Mouse (Mus musculus): Measurements from ENCODE around the gene Utp14b. TPM values are rescaled to one million over a fixed set of nuclear protein-coding genes. Genes with fewer than 3 reads are reported as not detected.

The Utp14b gene
- polyA plus RNA-seq, 1 experiment from 2014 or later: 0.97 TPM

DNA sequence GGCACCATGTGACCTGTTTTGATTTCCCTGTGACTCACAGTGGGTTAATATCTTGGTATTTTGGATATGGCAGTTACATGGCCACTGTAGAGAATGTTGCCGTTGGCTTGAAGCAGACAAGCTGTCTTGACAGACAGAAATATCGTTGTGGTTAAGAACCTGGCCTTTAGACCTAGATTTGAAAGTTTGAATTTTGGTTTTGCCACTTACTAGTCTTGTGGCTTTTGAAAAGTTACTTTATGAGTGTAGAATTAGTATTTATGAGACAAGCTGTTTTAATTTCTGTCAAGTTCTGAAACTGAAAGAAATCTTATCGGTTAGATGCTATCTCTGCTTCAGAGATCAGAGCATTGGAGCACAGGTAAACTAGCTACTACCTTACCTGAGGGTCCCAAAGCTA, 24.5 kb downstream of the Utp14b start:
- Histone ChIP-seq H3K4me2 (replicated peaks; ENCODE audit: low read depth, low read length) (no peak overlapping the region), H3K9ac (replicated peaks; ENCODE audit: low read depth) (no peak overlapping the region), H3K9me3 (ENCODE audit: low read length) (no peaks in the 10 kb centered on the region), H3K36me3 (ENCODE audit: insufficient read depth, low read length) (no peaks in the 10 kb centered on the region), H3K4me3 (ENCODE audit: low read depth, low read length) (no peak overlapping the region), H3K27me3 (replicated peaks; ENCODE audit: insufficient read depth, low read length) (no peaks in the 10 kb centered on the region), H3K4me1 (ENCODE audit: insufficient read depth, low read depth, low read length) (no peaks in the 10 kb centered on the region), H3K27ac (ENCODE audit: low read length) (no peak overlapping the region)
- 77% methylated on average over 3 of the region's 3 CpGs for WGBS
- TF ChIP-seq EP300 (IDR thresholded peaks at IDR 0.05) (no peak), CTCF (IDR thresholded peaks at IDR 0.05) (no peak)
- DNase-seq (ENCODE audit: low spot score) (no peak), ATAC-seq (no peak)

DNA sequence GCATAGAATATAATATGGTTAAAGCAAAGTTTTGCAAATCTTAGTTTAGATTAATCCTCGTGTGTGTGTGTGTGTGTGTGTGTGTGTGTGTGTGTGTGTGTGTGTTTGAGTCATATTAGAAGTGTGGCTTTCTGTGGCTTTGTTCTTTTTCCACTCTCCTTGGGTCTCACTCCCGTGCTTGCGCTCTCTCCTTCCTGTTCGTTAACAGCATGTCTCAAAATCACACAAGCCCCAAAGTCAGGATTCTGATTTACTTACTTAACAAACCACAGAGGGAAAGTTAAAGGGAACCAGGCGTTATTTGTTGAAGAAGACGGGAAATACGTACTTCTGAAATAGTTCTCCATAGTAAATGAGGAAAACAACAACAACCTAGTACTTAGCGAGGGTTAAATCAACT, 26.3 kb downstream of the Utp14b start:
- no peak overlapping the region for H3K4me3 ChIP-seq (ENCODE audit: low read depth, low read length)
- 88% methylated on average over 8 of the region's 8 CpGs for WGBS
- H3K36me3 ChIP-seq (ENCODE audit: insufficient read depth, low read length): no peaks in the 10 kb centered on the region
- H3K9ac ChIP-seq (replicated peaks; ENCODE audit: low read depth): no peak overlapping the region
- H3K9me3 ChIP-seq (ENCODE audit: low read length): no peaks in the 10 kb centered on the region
- H3K27ac ChIP-seq (ENCODE audit: low read length): no peak overlapping the region
- H3K27me3 ChIP-seq (replicated peaks; ENCODE audit: insufficient read depth, low read length): no peaks in the 10 kb centered on the region
- DNase-seq (ENCODE audit: low spot score) (no peak), ATAC-seq (no peak)
- no peak overlapping the region for H3K4me2 ChIP-seq (replicated peaks; ENCODE audit: low read depth, low read length)
- no peaks in the 10 kb centered on the region for H3K4me1 ChIP-seq (ENCODE audit: insufficient read depth, low read depth, low read length)
- TF ChIP-seq CTCF (IDR thresholded peaks at IDR 0.05): no peak

DNA sequence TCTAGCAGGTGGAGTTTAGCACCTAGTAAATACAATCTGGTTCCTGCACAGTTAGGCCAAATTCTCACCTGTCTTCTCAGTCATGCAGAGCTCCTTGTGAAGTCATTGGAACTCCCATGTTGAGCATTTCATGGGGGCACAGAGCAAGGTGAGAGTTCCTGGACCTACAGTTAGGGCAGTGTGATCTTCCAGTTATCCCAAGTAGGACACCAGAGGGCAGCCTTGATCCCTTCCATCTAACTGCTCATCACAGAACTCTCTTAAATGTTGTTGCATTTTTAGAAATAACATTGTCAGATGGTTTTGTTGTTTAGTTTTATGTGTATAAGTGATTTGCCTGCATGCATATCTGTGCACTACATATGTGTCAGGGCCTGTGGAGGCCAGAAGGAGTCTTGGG, 29.0 kb downstream of the Utp14b start:
- H3K4me1 ChIP-seq (ENCODE audit: insufficient read depth, low read depth, low read length): no peaks in the 10 kb centered on the region
- TF ChIP-seq CTCF (IDR thresholded peaks at IDR 0.05) (peak; percentile 67), EP300 (IDR thresholded peaks at IDR 0.05) (no peak)
- H3K9ac ChIP-seq (replicated peaks; ENCODE audit: low read depth): no peak overlapping the region
- H3K36me3 ChIP-seq (ENCODE audit: insufficient read depth, low read length): no peaks in the 10 kb centered on the region
- DNase-seq (ENCODE audit: low spot score): peak; percentile 12
- H3K9me3 ChIP-seq (ENCODE audit: low read length): no peaks in the 10 kb centered on the region
- no peak for ATAC-seq
- H3K27me3 ChIP-seq (replicated peaks; ENCODE audit: insufficient read depth, low read length): no peaks in the 10 kb centered on the region
- no peak overlapping the region for H3K4me3 ChIP-seq (ENCODE audit: low read depth, low read length)
- no peak overlapping the region for H3K27ac ChIP-seq (ENCODE audit: low read length)
- H3K4me2 ChIP-seq (replicated peaks; ENCODE audit: low read depth, low read length): no peak overlapping the region

DNA sequence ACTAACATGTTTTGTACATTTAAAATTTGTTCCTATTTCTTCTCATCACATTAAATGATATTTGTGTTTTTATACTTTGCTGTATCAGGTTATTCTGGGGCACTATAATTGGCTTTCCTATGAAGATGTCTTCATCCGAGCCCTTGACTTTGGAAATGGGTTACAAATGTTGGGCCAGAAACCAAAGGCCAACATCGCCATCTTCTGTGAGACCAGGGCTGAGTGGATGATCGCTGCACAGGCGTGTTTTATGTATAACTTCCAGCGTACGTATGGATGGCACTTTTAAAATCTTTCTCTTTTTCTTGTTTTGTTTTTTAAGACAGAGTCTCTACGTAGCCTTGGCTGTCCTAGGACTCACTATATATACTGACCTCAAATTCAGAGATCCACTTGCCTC, 30.3 kb downstream of the Utp14b start:
- no peaks in the 10 kb centered on the region for H3K27me3 ChIP-seq (replicated peaks; ENCODE audit: insufficient read depth, low read length)
- 0 out of 2 replicates have a peak, but pooled peaks cover 2% of the 10 kb centered on the region for H3K36me3 ChIP-seq (ENCODE audit: insufficient read depth, low read length)
- no peak for DNase-seq (ENCODE audit: low spot score)
- H3K9me3 ChIP-seq (ENCODE audit: low read length): no peaks in the 10 kb centered on the region
- H3K4me3 ChIP-seq (ENCODE audit: low read depth, low read length): no peak overlapping the region
- no peak overlapping the region for H3K4me2 ChIP-seq (replicated peaks; ENCODE audit: low read depth, low read length)
- no peak overlapping the region for H3K27ac ChIP-seq (ENCODE audit: low read length)
- ATAC-seq: no peak
- WGBS: 89% methylated on average over 7 of the region's 7 CpGs
- H3K9ac ChIP-seq (replicated peaks; ENCODE audit: low read depth): no peak overlapping the region
- no peak for TF ChIP-seq EP300 (IDR thresholded peaks at IDR 0.05)
- TF ChIP-seq CTCF (IDR thresholded peaks at IDR 0.05): peak; percentile 51
- no peaks in the 10 kb centered on the region for H3K4me1 ChIP-seq (ENCODE audit: insufficient read depth, low read depth, low read length)

DNA sequence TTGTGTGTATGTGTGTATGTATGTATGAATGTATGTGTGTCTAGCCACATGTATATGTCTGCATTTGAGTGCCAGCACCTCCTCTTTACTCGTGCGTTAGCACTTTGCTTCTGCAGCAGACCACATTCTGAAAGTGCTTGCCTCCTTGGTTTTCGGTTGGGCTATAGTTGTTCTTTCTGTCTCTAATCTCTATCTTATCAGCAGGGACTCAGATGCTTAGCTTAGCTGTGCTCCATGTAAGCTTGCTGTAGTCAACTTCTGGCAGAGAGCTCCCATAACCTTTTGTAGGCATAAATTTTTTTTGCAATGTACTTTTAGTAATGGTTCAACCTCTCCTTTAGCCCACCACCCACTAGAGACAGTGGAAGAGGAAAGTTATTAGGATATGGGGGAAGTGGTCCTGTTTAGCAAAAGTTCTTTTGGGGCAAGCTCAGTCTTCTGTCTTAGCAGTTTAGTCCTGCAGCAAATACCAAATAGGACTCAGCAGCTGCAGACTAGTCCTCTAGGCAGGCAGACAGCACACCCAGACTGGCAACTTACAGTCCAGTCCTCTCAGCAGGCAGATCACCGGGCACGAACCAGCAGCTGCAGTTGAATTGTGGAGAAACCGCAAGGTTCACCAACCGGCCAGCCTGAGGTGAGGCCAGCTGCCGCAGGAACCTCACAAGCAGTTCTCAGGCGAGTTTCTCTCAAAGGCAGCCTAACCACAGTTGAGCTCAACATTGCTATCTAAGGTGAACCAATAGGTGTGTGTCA, 36.8 kb downstream of the Utp14b start:
- Histone ChIP-seq H3K9me3 (ENCODE audit: low read length) (no peaks in the 10 kb centered on the region), H3K4me2 (replicated peaks; ENCODE audit: low read depth, low read length) (no peak overlapping the region), H3K27ac (ENCODE audit: low read length) (no peak overlapping the region), H3K4me1 (ENCODE audit: insufficient read depth, low read depth, low read length) (no peaks in the 10 kb centered on the region), H3K36me3 (ENCODE audit: insufficient read depth, low read length) (0 out of 2 replicates have a peak, but pooled peaks cover 3% of the 10 kb centered on the region), H3K4me3 (ENCODE audit: low read depth, low read length) (no peak overlapping the region), H3K9ac (replicated peaks; ENCODE audit: low read depth) (no peak overlapping the region), H3K27me3 (replicated peaks; ENCODE audit: insufficient read depth, low read length) (no peaks in the 10 kb centered on the region)
- ATAC-seq: no peak
- WGBS: 86% methylated on average over 9 of the region's 9 CpGs
- no peak for DNase-seq (ENCODE audit: low spot score)
- TF ChIP-seq EP300 (IDR thresholded peaks at IDR 0.05): no peak

DNA sequence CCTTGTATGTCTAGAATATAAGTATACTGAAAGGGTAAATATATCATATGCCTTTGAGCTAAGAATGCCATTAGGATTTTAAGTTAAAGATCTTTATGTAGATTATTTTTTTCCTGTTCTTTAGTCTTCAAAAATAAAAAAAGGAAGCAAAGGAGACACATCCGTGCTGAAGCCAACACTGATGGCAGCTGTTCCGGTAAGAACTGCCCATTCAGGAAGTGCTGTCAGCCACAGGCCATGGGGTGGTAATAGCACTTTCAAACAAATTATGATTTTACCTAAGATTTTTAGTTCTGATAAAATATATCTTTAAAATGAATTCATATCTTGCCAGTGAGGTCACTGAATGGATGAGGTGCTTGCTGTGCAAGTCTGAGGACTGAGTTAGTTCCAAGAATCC, 38.5 kb downstream of the Utp14b start:
- WGBS: 69% methylated on average over 2 of the region's 2 CpGs
- TF ChIP-seq EP300 (IDR thresholded peaks at IDR 0.05) (no peak), CTCF (IDR thresholded peaks at IDR 0.05) (no peak)
- H3K9ac ChIP-seq (replicated peaks; ENCODE audit: low read depth): no peak overlapping the region
- 0 out of 2 replicates have a peak, but pooled peaks cover 3% of the 10 kb centered on the region for H3K36me3 ChIP-seq (ENCODE audit: insufficient read depth, low read length)
- H3K27me3 ChIP-seq (replicated peaks; ENCODE audit: insufficient read depth, low read length): no peaks in the 10 kb centered on the region
- H3K4me1 ChIP-seq (ENCODE audit: insufficient read depth, low read depth, low read length): no peaks in the 10 kb centered on the region
- no peak overlapping the region for H3K4me3 ChIP-seq (ENCODE audit: low read depth, low read length)
- no peak overlapping the region for H3K27ac ChIP-seq (ENCODE audit: low read length)
- no peak for DNase-seq (ENCODE audit: low spot score)
- ATAC-seq: no peak
- H3K9me3 ChIP-seq (ENCODE audit: low read length): no peaks in the 10 kb centered on the region
- no peak overlapping the region for H3K4me2 ChIP-seq (replicated peaks; ENCODE audit: low read depth, low read length)

Measured in lung, postnatal 0 days (tissue).